Comparison of ENCODE assay signal across 21 mouse cellular contexts in genomic region chr8:87155819-87156425, GRCm38 (mm10).
A peak's percentile ranks its signal among the peaks of the same experiment; 100 is the strongest.
DNase-seq lines count a peak whose midpoint lies in the region; ATAC-seq and TF ChIP-seq lines count a peak whose summit lies in the region.
"Had no signal": no experiment of that assay in that cellular context is flagged by ENCODE, and none has a peak within 500 bp of the region (broad histone marks: within the 10 kb centered on the region; RNA-seq: fewer than 3 reads in every experiment).

No protein-coding gene starts in this region.

- H3K27ac ChIP-seq in forebrain, embryonic 10.5 days, result peak overlapping the region; percentile 35; the same call in 1 of the 2 replicates
- no peak overlapping the region for H3K27ac ChIP-seq in forebrain, embryonic 15.5 days (replicated peaks)
- H3K27ac ChIP-seq in hindbrain, postnatal 0 days, result no peak overlapping the region; the same call in 1 of the 2 replicates
- H3K27ac ChIP-seq in hindbrain, embryonic 14.5 days, result no peak overlapping the region
- no peak overlapping the region for H3K27ac ChIP-seq in stomach, embryonic 14.5 days (ENCODE audit: low read length)
- no peak overlapping the region for H3K27ac ChIP-seq in stomach, postnatal 0 days (replicated peaks)
- H3K27ac ChIP-seq: hindbrain, embryonic 13.5 days; midbrain, embryonic 12.5 days; neural tube, embryonic 15.5 days had no signal

- H3K36me3 ChIP-seq in forebrain, embryonic 10.5 days (replicated peaks), result no peaks in the 10 kb centered on the region
- no peaks in the 10 kb centered on the region for H3K36me3 ChIP-seq in forebrain, embryonic 15.5 days
- no peaks in the 10 kb centered on the region for H3K36me3 ChIP-seq in hindbrain, postnatal 0 days (ENCODE audit: insufficient read depth, low read length)
- H3K36me3 ChIP-seq in hindbrain, embryonic 14.5 days (replicated peaks; ENCODE audit: control insufficient read depth, insufficient read depth), result no peaks in the 10 kb centered on the region
- H3K36me3 ChIP-seq in stomach, embryonic 14.5 days (ENCODE audit: control insufficient read depth, insufficient read depth, low read length), result no peaks in the 10 kb centered on the region
- no peaks in the 10 kb centered on the region for H3K36me3 ChIP-seq in stomach, postnatal 0 days (ENCODE audit: control insufficient read depth, insufficient read depth, low read length)
- H3K36me3 ChIP-seq: heart, embryonic 12.5 days; hindbrain, embryonic 13.5 days; midbrain, embryonic 12.5 days; neural tube, embryonic 15.5 days had no signal

- H3K4me2 ChIP-seq in forebrain, embryonic 15.5 days (replicated peaks), result no peak overlapping the region
- H3K4me2 ChIP-seq in hindbrain, postnatal 0 days (ENCODE audit: low read depth, low read length), result no peak overlapping the region
- H3K4me2 ChIP-seq in hindbrain, embryonic 14.5 days (replicated peaks), result no peak overlapping the region
- no peak overlapping the region for H3K4me2 ChIP-seq in stomach, embryonic 14.5 days (replicated peaks; ENCODE audit: low read depth, low read length)
- H3K4me2 ChIP-seq in stomach, postnatal 0 days (replicated peaks; ENCODE audit: low read depth), result no peak overlapping the region
- H3K4me2 ChIP-seq: heart, embryonic 12.5 days; hindbrain, embryonic 13.5 days; midbrain, embryonic 12.5 days; neural tube, embryonic 15.5 days had no signal

- peaks cover 27% of the 10 kb centered on the region; the same call in 1 of the 2 replicates for H3K27me3 ChIP-seq in forebrain, embryonic 10.5 days (ENCODE audit: poor library complexity, severe bottlenecking)
- H3K27me3 ChIP-seq in forebrain, embryonic 15.5 days, result no peaks in the 10 kb centered on the region
- H3K27me3 ChIP-seq in hindbrain, postnatal 0 days (ENCODE audit: insufficient read depth, low read length), result no peaks in the 10 kb centered on the region
- no peaks in the 10 kb centered on the region for H3K27me3 ChIP-seq in hindbrain, embryonic 14.5 days (ENCODE audit: control insufficient read depth, insufficient read depth, low read length)
- H3K27me3 ChIP-seq in stomach, embryonic 14.5 days (ENCODE audit: control insufficient read depth, insufficient read depth, low read length), result no peaks in the 10 kb centered on the region
- no peaks in the 10 kb centered on the region for H3K27me3 ChIP-seq in stomach, postnatal 0 days (ENCODE audit: control insufficient read depth, insufficient read depth, low read length)
- H3K27me3 ChIP-seq: heart, embryonic 12.5 days; neural tube, embryonic 15.5 days had no signal

- 79% methylated on average over 10 of the region's 10 CpGs for WGBS in forebrain, embryonic 10.5 days
- WGBS in forebrain, embryonic 15.5 days, result 79% methylated on average over 10 of the region's 10 CpGs
- 62% methylated on average over 10 of the region's 10 CpGs for WGBS in hindbrain, postnatal 0 days
- WGBS in hindbrain, embryonic 14.5 days, result 72% methylated on average over 10 of the region's 10 CpGs
- WGBS in stomach, embryonic 14.5 days, result 66% methylated on average over 10 of the region's 10 CpGs
- 52% methylated on average over 10 of the region's 10 CpGs for WGBS in stomach, postnatal 0 days

- ATAC-seq in forebrain, embryonic 15.5 days (replicated peaks), result no peak
- peak; percentile 39 for ATAC-seq in hindbrain, postnatal 0 days
- no peak for ATAC-seq in hindbrain, embryonic 14.5 days (ENCODE audit: low FRiP score)
- 0 out of 2 replicates have a peak, but pooled peaks have one; percentile 37 for ATAC-seq in stomach, embryonic 14.5 days (ENCODE audit: insufficient number of reproducible peaks, insufficient read depth, low FRiP score, low read depth)
- no peak for ATAC-seq in stomach, postnatal 0 days (ENCODE audit: low FRiP score, low TSS enrichment)

- peaks cover 58% of the 10 kb centered on the region for H3K4me1 ChIP-seq in forebrain, embryonic 10.5 days
- H3K4me1 ChIP-seq in forebrain, embryonic 15.5 days, result peaks cover 7% of the 10 kb centered on the region; the same call in 1 of the 2 replicates
- peaks cover 18% of the 10 kb centered on the region for H3K4me1 ChIP-seq in hindbrain, postnatal 0 days (ENCODE audit: insufficient read depth, low read length)
- H3K4me1 ChIP-seq in hindbrain, embryonic 14.5 days (replicated peaks; ENCODE audit: control insufficient read depth, insufficient read depth, low read length), result peaks cover 19% of the 10 kb centered on the region
- no peaks in the 10 kb centered on the region for H3K4me1 ChIP-seq in stomach, embryonic 14.5 days (ENCODE audit: control insufficient read depth, insufficient read depth, low read length)
- no peaks in the 10 kb centered on the region for H3K4me1 ChIP-seq in stomach, postnatal 0 days (replicated peaks; ENCODE audit: control insufficient read depth, insufficient read depth)
- H3K4me1 ChIP-seq: heart, embryonic 12.5 days had no signal

- H3K9ac ChIP-seq in forebrain, embryonic 15.5 days (replicated peaks), result no peak overlapping the region
- no peak overlapping the region for H3K9ac ChIP-seq in hindbrain, postnatal 0 days (replicated peaks; ENCODE audit: low read length)
- H3K9ac ChIP-seq in hindbrain, embryonic 14.5 days, result no peak overlapping the region
- no peak overlapping the region for H3K9ac ChIP-seq in stomach, embryonic 14.5 days (replicated peaks; ENCODE audit: low read depth, low read length)
- H3K9ac ChIP-seq in stomach, postnatal 0 days (ENCODE audit: low read length), result no peak overlapping the region
- H3K9ac ChIP-seq: heart, embryonic 12.5 days; hindbrain, embryonic 13.5 days; midbrain, embryonic 12.5 days; neural tube, embryonic 15.5 days had no signal

- no peak for TF ChIP-seq CTCF in hindbrain, postnatal 0 days (IDR thresholded peaks at IDR 0.05; ENCODE audit: low read depth)
- no peak for TF ChIP-seq CTCF in stomach, postnatal 0 days (IDR thresholded peaks at IDR 0.05; ENCODE audit: low read depth)

- H3K9me3 ChIP-seq in forebrain, embryonic 10.5 days, result no peaks in the 10 kb centered on the region
- H3K9me3 ChIP-seq in forebrain, embryonic 15.5 days, result no peaks in the 10 kb centered on the region
- no peaks in the 10 kb centered on the region for H3K9me3 ChIP-seq in hindbrain, postnatal 0 days (ENCODE audit: low read length)
- H3K9me3 ChIP-seq in hindbrain, embryonic 14.5 days (ENCODE audit: control insufficient read depth, low read length), result no peaks in the 10 kb centered on the region
- H3K9me3 ChIP-seq in stomach, embryonic 14.5 days (ENCODE audit: control insufficient read depth, low read depth, low read length), result no peaks in the 10 kb centered on the region
- no peaks in the 10 kb centered on the region for H3K9me3 ChIP-seq in stomach, postnatal 0 days (ENCODE audit: control insufficient read depth, low read length)
- H3K9me3 ChIP-seq: heart, embryonic 12.5 days; hindbrain, embryonic 13.5 days; midbrain, embryonic 12.5 days; neural tube, embryonic 15.5 days had no signal

- no peak for DNase-seq in forebrain, embryonic 10.5 days (ENCODE audit: extremely low spot score, low spot score)
- peak; percentile 35 for DNase-seq in hindbrain, postnatal 0 days (ENCODE audit: low spot score)
- DNase-seq in hindbrain, embryonic 14.5 days (ENCODE audit: low spot score), result no peak
- no peak for DNase-seq in stomach, postnatal 0 days (ENCODE audit: low spot score)
- DNase-seq in layer of hippocampus, adult 9-11 months, result no peak
- DNase-seq in neural tube, embryonic 10.5 days (ENCODE audit: extremely low spot score, low spot score), result no peak
- DNase-seq: cerebellum, adult 11-12 months; cerebellum, postnatal 14 days; gastrocnemius, postnatal 10 days; heart, adult 11 months; heart, postnatal 10 days; kidney, adult 2 months; kidney, postnatal 10 days; lung, postnatal 10 days; right cerebral cortex, adult 18-20 months had no signal

- H3K4me3 ChIP-seq in forebrain, embryonic 10.5 days, result no peak overlapping the region
- H3K4me3 ChIP-seq in forebrain, embryonic 15.5 days, result no peak overlapping the region
- no peak overlapping the region for H3K4me3 ChIP-seq in hindbrain, postnatal 0 days (ENCODE audit: low read length)
- no peak overlapping the region for H3K4me3 ChIP-seq in hindbrain, embryonic 14.5 days (replicated peaks; ENCODE audit: low read length)
- no peak overlapping the region for H3K4me3 ChIP-seq in stomach, embryonic 14.5 days (ENCODE audit: low read depth, low read length)
- no peak overlapping the region for H3K4me3 ChIP-seq in stomach, postnatal 0 days (ENCODE audit: low read depth, low read length)
- H3K4me3 ChIP-seq: heart, embryonic 12.5 days; hindbrain, embryonic 13.5 days; midbrain, embryonic 12.5 days; neural tube, embryonic 15.5 days had no signal

- no peak for TF ChIP-seq EP300 in stomach, postnatal 0 days (optimal IDR thresholded peaks at IDR 0.05)

Comparison
In these comparisons a context has a peak if more than half of its experiments do, and no peak if none do; other contexts are left out.
1. ATAC-seq: peak in hindbrain, postnatal 0 days (single experiment) and stomach, embryonic 14.5 days (single experiment); none in forebrain, embryonic 15.5 days (single experiment), hindbrain, embryonic 14.5 days (single experiment) and stomach, postnatal 0 days (single experiment).